Mouse (Mus musculus) cerebellum, adult 2 months (tissue): ENCODE measurements around the gene Hspbp1. TPM values are rescaled to one million over a fixed set of nuclear protein-coding genes. Genes with fewer than 3 reads are reported as not detected.

Source experiments
- DNase-seq, 2 experiments: peaks; one replicate each; pipeline ENCODE4 v3.0.0; 2021
- H3K27ac ChIP-seq: fragments of 200-500 bp; 2 replicates; pipeline ENCODE4 v1.5.1; 2012; ENCODE audit warnings: low read length, control low read depth, inconsistent platforms; ENCODE audit not compliant: insufficient read depth
- H3K27me3 ChIP-seq: fragments of 200-500 bp; 2 replicates; pipeline ENCODE4 v1.6.1; 2012; ENCODE audit warnings: inconsistent platforms, mild to moderate bottlenecking, low read length, moderate library complexity; ENCODE audit not compliant: control insufficient read depth, insufficient read depth
- H3K4me1 ChIP-seq: fragments of 200-500 bp; 2 replicates; pipeline ENCODE4 v1.6.1; 2011; ENCODE audit warnings: low read length; ENCODE audit not compliant: control insufficient read depth, insufficient read depth
- H3K4me3 ChIP-seq: fragments of 200-500 bp; replicated peaks from 2 replicates; pipeline ENCODE3; 2011; ENCODE audit warnings: mild to moderate bottlenecking, low read depth, low read length, control low read depth; ENCODE audit not compliant: insufficient read depth
- CTCF ChIP-seq: fragments of 200-500 bp; IDR thresholded peaks from 2 replicates; pipeline ENCODE4 v1.5.1; 2011; ENCODE audit warnings: low read depth, mild to moderate bottlenecking, control low read depth, low read length, moderate library complexity, borderline replicate concordance; ENCODE audit not compliant: insufficient read depth
- POLR2A ChIP-seq: fragments of 200-500 bp; IDR thresholded peaks from 2 replicates; pipeline ENCODE4 v1.6.1; 2011; ENCODE audit warnings: low read length, control low read depth, borderline replicate concordance; ENCODE audit not compliant: insufficient read depth
- WGBS: fragments of 180-500 bp; shearing (Covaris S2); methylation state at CpG from one replicate; pipeline ENCODE4 v1.1.7; 2018; 5-methylcytosine and 5-hydroxymethylcytosine counted together
- polyA plus RNA-seq: library from polyadenylated mRNA; depleted of rRNA; stranded (reverse); fragments of >200 nt; gene quantifications from 2 replicates; pipeline ENCODE4 v1.2.3, GENCODE M21; 2012

Hspbp1 gene
- polyA plus RNA-seq, 1 experiment: 96.8 TPM

DNA sequence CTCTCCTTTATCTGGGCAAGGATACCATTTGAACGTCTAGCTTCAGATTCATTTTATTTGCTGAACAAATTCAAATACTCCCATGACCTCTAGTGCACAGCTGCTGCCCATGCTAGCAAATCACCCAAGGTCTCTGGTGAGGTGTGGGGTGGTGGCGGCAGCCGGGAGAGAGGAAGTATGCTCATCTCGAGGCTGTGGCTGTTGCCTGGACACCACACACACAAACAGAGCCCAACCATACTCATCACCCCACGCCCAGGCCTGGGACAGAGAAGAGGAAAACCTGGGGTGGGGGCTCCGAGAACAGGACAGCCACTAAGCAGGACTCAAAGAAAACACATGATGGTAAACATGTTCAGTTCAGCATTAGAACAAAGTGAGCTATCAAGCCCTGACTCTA lies 37.6 kb downstream of the Hspbp1 start:
- WGBS: 54% methylated on average over 6 of the region's 6 CpGs
- TF ChIP-seq CTCF (no peak), POLR2A (no peak)
- no peaks in the 10 kb centered on the region for H3K27me3 ChIP-seq
- no peak for DNase-seq
- H3K4me3 ChIP-seq: no peak overlapping the region
- H3K4me1 ChIP-seq: peaks cover 11% of the 10 kb centered on the region
- H3K27ac ChIP-seq: no peak overlapping the region

GRCm38 (mm10) chr7:4646806-4647205 lies 38.1 kb downstream of the Hspbp1 start:
- H3K4me3 ChIP-seq: no peak overlapping the region
- peaks cover 7% of the 10 kb centered on the region for H3K4me1 ChIP-seq
- no peak for TF ChIP-seq CTCF
- TF ChIP-seq POLR2A: no peak
- H3K27me3 ChIP-seq: no peaks in the 10 kb centered on the region
- DNase-seq: no peak
- 86% methylated on average over 3 of the region's 3 CpGs for WGBS
- H3K27ac ChIP-seq: no peak overlapping the region

GRCm38 (mm10) chr7:4643225-4643624 lies 41.6 kb downstream of the Hspbp1 start:
- 89% methylated on average over 6 of the region's 6 CpGs for WGBS
- no peak for TF ChIP-seq POLR2A
- Histone ChIP-seq H3K4me3 (no peak overlapping the region), H3K27ac (no peak overlapping the region), H3K4me1 (no peaks in the 10 kb centered on the region; the same call in 1 of the 2 replicates), H3K27me3 (no peaks in the 10 kb centered on the region)
- DNase-seq: no peak

DNA sequence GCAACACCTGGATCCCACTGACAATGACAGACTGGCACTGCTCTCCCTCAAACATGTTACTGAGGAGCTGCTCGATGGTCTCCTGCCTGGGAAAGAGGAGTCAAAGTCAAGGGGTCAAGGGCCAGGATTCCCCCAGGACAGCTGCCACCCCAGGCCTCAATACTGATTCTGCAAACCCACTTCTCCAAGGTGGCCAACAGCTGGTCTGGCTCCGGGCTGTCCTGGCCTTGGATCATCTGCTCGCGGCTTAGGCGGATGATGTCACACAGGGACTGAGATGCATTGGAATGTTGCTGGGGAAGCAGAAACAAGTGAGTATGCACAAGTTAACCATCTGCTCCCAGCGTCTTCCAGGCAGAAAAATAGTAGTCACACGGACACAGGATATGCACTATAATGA lies 42.9 kb downstream of the Hspbp1 start:
- Histone ChIP-seq H3K27ac (no peak overlapping the region), H3K27me3 (no peaks in the 10 kb centered on the region), H3K4me1 (no peaks in the 10 kb centered on the region; the same call in 1 of the 2 replicates), H3K4me3 (no peak overlapping the region)
- WGBS: 68% methylated on average over 7 of the region's 7 CpGs
- TF ChIP-seq POLR2A (no peak), CTCF (no peak)
- DNase-seq: no peak

DNA sequence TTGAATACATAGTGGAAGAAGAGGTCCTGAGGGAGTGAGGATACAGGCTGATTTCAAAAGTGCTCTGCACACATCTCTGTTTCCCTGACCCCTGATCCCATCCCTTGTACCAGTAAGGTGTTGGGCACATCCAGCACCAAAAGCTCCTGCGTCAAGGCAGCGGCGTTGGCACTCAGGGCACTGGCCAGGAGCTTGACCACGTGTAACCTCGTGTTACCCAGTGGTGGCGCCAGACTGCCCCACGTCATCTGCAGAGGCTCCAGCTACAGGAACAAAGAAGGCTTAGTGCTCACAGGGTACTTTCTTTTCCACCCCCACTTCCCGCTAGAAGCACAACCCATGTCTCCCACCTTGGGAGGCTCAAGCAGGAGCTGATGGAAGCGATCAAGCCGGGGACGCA lies 43.7 kb downstream of the Hspbp1 start:
- DNase-seq: no peak
- H3K27ac ChIP-seq: 0 out of 2 replicates have a peak overlapping the region, but pooled peaks have one; percentile 13
- WGBS: 72% methylated on average over 11 of the region's 11 CpGs

DNA sequence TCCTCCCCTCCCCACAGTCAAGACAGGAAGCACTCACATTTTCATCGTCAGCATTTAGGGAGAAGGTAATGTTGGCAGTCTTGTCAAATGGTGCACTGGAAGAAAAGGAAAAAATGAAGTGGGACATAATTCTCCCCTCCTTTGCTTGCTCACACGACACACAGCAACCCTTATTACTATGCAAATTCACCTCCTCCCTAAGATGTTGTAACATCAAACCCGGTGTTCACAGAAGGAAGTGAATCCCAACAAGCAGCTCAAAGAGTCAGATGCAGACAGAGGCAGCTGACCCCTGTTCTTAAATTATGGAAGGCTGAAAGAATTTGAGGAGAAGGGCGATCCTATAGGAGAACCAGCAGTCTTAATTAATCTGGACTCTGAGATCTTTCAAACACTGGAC lies 48.7 kb downstream of the Hspbp1 start:
- Histone ChIP-seq H3K4me3 (no peak overlapping the region), H3K4me1 (no peaks in the 10 kb centered on the region), H3K27ac (no peak overlapping the region), H3K27me3 (no peaks in the 10 kb centered on the region)
- no peak for DNase-seq
- 80% methylated on average over 4 of the region's 4 CpGs for WGBS
- TF ChIP-seq CTCF: no peak
- no peak for TF ChIP-seq POLR2A

More for the DNA sequence above, 43.7 kb downstream of the Hspbp1 start:
- Histone ChIP-seq H3K4me1 (no peaks in the 10 kb centered on the region; the same call in 1 of the 2 replicates), H3K27me3 (no peaks in the 10 kb centered on the region), H3K4me3 (no peak overlapping the region)
- no peak for TF ChIP-seq POLR2A
- TF ChIP-seq CTCF: no peak

GRCm38 (mm10) chr7:4631031-4631430 lies 53.8 kb downstream of the Hspbp1 start, which contains the start of gene Tmem86b:
Gene Tmem86b, minus strand, starts transcription at chr7:4631422.
- TF ChIP-seq POLR2A: no peak
- TF ChIP-seq CTCF: no peak
- Histone ChIP-seq H3K4me1 (peaks cover 6% of the 10 kb centered on the region; the same call in 1 of the 2 replicates), H3K4me3 (no peak within 1 kb of the TSS), H3K27ac (no peak within 1 kb of the TSS), H3K27me3 (no peaks in the 10 kb centered on the region)
- DNase-seq: no peak
- WGBS: 92% methylated on average over 4 of the region's 4 CpGs

DNA sequence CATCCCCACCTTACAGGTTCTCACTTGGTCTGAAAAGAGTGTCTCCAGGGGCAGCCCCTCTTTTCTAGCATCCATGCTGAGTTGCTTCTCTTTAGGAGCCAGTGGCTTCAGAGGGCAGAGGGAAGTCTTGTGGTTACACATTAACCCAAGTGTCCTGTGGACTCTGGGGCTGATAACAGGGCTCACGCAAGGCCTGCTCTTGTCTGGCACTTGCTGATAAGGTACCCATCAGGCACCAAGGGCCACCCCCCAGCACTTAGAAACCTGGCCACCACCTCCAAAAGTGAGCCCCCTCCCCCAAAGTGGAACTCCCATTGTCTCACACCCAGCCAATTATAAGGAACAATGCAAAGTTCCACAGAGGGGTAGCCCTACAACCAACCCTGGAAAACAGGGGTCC lies 54.7 kb downstream of the Hspbp1 start:
- TF ChIP-seq CTCF (no peak), POLR2A (no peak)
- no peaks in the 10 kb centered on the region for H3K27me3 ChIP-seq
- 90% methylated on average over 1 of the region's 1 CpGs for WGBS

GRCm38 (mm10) chr7:4629586-4629985 lies 55.3 kb downstream of the Hspbp1 start:
- no peak overlapping the region for H3K4me3 ChIP-seq
- DNase-seq: peak; percentile 47 to 55
- H3K4me1 ChIP-seq: peaks cover 6% of the 10 kb centered on the region; the same call in 1 of the 2 replicates
- 43% methylated on average over 5 of the region's 5 CpGs for WGBS
- no peaks in the 10 kb centered on the region for H3K27me3 ChIP-seq
- no peak for TF ChIP-seq POLR2A
- no peak for TF ChIP-seq CTCF
- H3K27ac ChIP-seq: 0 out of 2 replicates have a peak overlapping the region, but pooled peaks have one; percentile 11

More for the DNA sequence above, 54.7 kb downstream of the Hspbp1 start:
- H3K27ac ChIP-seq: no peak overlapping the region
- no peak overlapping the region for H3K4me3 ChIP-seq
- no peak for DNase-seq
- peaks cover 6% of the 10 kb centered on the region; the same call in 1 of the 2 replicates for H3K4me1 ChIP-seq
